Mouse (Mus musculus) layer of hippocampus, adult 9-10 months (tissue): ENCODE data around the gene Mmp25.
A peak's percentile ranks its signal among the peaks of the same experiment; 100 is the strongest.
"Not testable (repeated sequence)": the region's sequence is repeated elsewhere in the genome, so short reads cannot be mapped to it uniquely, and the experiment has no call there.

Experiments
- DNase-seq: peaks from one replicate; pipeline ENCODE4 v3.0.0; 2022; ENCODE audit warnings: low spot score

Mmp25 gene

DNA sequence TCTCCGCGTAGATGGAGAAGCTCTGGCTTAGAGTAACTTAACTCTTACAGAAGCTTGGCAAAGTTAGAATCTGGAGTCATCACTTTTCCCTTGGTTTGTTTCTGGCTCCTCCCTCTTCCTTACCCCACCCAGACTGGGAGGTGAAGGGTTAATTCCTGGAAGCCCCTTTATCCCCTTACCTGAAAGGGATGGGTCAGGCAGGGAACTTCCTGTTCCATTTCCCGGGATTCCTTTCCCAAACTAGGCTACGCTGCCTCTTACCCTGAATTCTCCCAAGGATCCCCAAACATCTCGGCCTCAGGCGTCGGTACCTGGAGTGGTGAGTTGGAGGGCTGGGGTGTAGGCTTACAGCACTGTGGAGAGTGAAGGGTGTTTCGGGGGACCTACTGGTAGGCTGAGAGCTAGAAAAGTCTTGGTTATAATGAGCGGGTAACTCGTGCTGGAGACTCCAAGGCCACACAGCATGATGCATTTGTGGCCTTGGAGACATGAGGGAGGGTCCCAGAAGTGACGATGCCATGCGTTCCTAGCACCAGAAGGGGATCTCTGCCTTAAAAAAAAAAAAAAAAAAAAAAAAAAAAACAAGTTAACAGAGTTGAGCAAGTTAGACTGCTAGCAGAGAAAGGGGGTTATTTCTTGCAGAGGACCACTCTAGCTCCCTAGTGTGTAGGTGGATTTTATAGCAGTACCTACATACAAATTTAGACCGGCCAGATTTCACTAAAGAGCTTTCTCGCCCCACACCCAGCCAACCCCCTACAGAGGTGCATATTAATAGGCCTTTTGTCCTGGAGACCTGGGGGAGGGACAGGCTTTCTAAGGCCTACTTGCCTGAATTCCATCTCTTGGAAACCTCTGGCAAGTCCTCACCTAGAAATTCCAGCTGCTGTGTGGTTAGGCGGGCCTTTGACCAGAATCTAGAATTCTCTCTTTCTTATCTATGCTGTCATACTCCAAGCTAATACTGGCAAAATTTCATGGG, 44.1 kb downstream of the Mmp25 start, which contains the start of gene Zscan10:
Gene Zscan10 (plus strand): TSS at position 216 of the 982 bp plus-strand sequence.
- DNase-seq: no peak

DNA sequence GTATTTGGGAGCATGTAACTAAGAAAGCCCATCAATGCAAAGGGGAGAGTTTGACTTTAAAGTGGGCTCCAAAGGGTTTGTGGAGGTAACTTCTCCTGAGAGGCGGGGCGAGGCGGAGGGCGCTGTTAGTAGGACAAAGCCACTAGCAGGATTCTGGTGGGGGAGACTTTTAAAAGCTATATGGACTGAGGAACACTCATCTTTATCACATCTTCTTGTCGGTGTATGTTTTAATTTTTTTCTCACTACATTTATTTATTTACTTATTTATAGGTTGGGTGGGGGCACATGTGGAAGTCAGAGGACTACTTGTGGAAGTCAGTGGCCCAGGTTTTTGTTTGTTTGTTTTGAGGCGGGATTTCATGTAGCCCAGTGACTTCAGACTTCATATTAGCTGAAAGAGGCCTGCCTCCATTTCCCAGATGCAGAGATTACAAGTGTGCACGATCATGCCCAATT, 45.4 kb downstream of the Mmp25 start:
- no peak for DNase-seq

- peak; percentile 46 for DNase-seq
These were observed 46.2 kb downstream of the Mmp25 start, which contains the start of gene Zfp13 for GRCm38 (mm10) chr17:23598582-23599552. TSS of gene Zfp13 (minus strand) at chr17:23599487.

- DNase-seq: not testable (repeated sequence)
These were observed 49.9 kb downstream of the Mmp25 start for GRCm38 (mm10) chr17:23595139-23595538.

GRCm38 (mm10) chr17:23592926-23593300, 52.2 kb downstream of the Mmp25 start:
- no peak for DNase-seq

DNA sequence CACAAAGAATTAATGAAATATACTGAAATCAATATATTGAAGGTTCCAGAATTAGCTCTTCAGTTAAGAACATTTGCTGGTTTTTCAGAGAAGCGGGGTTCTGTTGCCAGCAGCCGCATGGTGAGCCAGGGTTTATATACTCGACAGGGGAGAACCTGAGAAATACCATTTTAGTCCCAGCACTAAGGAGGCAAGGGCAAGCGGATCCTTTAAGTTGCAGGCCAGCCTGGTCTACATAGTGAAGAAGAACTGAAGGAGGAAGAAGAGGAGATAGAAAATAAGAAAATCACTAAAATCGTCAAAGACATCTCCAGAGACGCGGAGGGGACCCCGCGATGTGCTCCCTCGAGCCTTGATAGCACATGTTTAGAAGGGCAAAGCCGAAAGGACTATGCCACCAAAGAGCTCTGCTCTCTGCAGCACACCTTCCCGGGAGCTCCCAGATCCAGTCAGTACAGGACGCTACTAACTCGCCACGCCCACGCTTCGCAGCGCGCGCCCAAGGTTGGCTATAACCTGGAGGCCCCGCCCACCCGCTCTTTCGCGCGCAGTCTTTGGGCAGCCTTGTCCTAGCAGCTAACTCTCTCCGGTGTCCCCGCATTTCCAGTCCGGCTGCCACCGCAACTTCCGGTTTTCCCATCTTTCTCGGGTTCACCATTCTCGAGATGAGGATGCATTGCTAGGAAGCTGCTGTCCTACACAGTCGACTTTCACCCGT, 52.7 kb downstream of the Mmp25 start:
- DNase-seq: peak; percentile 84

DNA sequence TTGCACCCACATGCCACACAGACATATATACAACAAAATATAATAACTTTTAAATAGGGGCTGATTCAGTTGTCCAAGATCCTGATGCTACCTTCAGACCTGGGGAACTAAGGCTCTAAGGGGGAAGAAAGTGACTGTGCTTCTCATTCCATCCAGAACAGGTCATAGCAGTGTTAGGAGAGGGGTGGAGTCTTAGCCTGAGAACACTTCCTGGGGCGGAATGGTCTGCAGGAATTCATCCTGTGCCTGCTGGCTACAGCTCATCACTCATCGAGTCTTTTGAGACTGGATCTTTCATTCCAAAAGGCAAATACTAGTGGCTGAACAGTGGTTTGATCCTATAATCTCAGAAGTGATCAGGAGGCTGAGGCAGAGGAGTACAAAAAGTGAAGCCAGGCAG, 57.8 kb downstream of the Mmp25 start:
- DNase-seq: no peak

DNA sequence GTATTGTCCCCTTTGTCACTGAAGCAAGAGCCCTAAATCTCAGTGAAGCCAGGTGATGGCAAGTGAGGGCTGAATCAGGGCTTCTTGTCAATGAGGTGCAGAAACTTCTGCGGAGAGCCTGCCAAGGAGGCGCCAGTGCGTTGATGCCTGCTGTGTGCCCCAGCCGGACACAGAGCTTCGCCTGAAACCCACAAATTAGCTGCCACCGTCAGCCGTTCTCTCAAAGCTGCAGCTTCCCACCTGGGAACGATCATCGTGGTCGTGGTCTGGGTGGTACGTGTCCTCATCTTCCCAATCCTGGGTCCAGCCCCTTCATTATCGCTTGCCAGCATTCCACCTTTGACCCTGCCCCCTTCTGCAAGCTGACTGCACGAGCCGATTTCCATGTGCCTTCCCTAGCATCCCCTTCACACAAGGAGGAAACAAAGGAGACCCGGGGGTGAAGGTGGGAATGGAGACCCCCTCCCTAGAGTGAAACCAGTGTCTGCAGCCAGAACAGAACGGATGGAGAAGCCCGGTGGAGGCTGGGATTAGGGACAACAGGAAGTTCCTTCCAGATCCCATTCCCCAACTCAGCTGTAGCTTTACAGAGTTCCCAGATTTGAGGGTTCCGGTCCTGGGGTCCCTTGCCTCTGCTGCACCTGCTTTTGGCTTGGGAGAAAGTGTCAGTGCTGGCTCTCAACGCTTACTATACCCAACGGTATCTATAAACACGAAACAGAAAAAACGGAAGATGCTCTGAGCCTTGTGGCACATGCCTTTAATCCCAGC, 59.2 kb downstream of the Mmp25 start:
- DNase-seq: peak; percentile 70

DNA sequence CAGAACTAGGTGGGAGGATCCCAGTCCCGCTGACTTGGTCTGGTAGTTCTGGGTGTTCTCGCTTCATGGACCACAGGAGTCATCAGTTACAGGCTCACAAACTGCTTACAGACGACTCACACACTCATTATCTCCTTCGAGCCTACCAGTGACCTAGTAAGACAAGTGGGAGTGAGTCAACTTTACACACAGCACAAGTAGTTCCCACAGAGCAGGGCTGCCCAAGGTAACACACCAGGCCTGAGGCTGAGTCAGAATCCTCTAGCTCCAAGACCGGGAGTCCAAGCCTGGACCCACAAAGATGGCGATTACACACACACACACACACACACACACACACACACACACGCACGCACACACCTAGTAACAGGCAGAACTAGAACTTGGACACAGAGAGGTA, 60.3 kb downstream of the Mmp25 start:
- no peak for DNase-seq
